Mouse (Mus musculus): ENCODE data around the gene Gnai3.

- TF ChIP-seq CTCF (IDR thresholded peaks at IDR 0.05; ENCODE audit: insufficient read depth, low read length) (no peak), POLR2A (IDR thresholded peaks at IDR 0.05; ENCODE audit: borderline replicate concordance, extremely low read depth, low read depth, low read length) (no peak)
These were observed 47.6 kb downstream of the Gnai3 start for GRCm38 (mm10) chr3:108098316-108098715.

Measured in lung, adult 2 months (tissue).